Mouse (Mus musculus): ENCODE data around the gene Nos3.

The Nos3 gene

GRCm38 (mm10) chr5:24374666-24375328, 10.2 kb downstream of the Nos3 start:
- in situ Hi-C loops (cut with MboI, MseI): loop anchor here (25.0 kb wide), 1 partner anchor 987 kb away; no protein-coding TSS in a partner anchor

GRCm38 (mm10) chr5:24378700-24379099, 14.1 kb downstream of the Nos3 start:
- in situ Hi-C loops (cut with MboI, MseI): loop anchor here (25.0 kb wide), 1 partner anchor 991 kb away; no protein-coding TSS in a partner anchor

- in situ Hi-C loops (cut with MboI, MseI): loop anchor here (25.0 kb wide), 1 partner anchor 992 kb away; no protein-coding TSS in a partner anchor
Measured at GRCm38 (mm10) chr5:24379501-24379900, 14.9 kb downstream of the Nos3 start.

DNA sequence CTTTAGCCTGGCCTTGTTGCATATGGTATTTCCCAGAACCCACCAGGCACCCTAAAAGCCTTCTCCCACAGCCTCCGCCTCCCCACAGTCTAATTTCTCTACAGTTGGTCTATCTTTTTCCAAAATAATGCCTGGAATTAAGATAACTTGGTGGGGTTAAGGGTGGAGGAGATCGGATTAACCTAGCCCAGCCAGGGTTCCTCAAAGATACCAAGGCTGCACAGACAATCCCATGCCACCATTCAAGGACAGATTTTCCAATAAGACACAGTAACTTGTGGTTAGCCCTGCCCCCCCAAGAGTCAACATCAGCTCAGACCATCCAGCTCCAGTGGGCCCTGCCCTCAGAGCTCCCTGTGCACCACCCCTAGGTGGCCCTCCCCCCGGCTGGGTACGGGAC, 15.9 kb downstream of the Nos3 start:
- in situ Hi-C loops (cut with MboI, MseI): loop anchor here (25.0 kb wide), 1 partner anchor 993 kb away; no protein-coding TSS in a partner anchor

DNA sequence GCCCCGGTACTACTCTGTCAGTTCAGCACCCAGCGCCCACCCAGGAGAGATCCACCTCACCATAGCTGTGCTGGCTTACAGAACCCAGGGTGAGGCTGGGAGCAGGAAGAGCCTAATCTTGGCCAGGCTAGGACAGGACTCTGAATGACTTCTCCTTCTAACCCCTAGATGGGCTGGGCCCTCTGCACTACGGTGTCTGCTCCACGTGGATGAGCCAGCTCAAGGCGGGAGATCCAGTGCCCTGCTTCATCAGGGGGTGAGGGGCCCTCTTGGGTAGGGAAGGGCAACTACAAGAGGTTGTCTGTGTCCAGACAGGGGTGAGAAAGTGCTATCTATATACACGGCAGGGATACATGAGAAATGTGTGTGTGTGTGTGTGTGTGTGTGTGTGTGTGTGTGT, 16.9 kb downstream of the Nos3 start:
- in situ Hi-C loops (cut with MboI, MseI): loop anchor here (25.0 kb wide), 1 partner anchor 994 kb away; no protein-coding TSS in a partner anchor

GRCm38 (mm10) chr5:24381988-24382387, 17.4 kb downstream of the Nos3 start:
- in situ Hi-C loops (cut with MboI, MseI): loop anchor here (25.0 kb wide), 1 partner anchor 995 kb away; no protein-coding TSS in a partner anchor

GRCm38 (mm10) chr5:24383026-24383859, 18.6 kb downstream of the Nos3 start:
- in situ Hi-C loops (cut with MboI, MseI): loop anchor here (25.0 kb wide), 1 partner anchor 996 kb away; no protein-coding TSS in a partner anchor

GRCm38 (mm10) chr5:24384407-24384806, 19.8 kb downstream of the Nos3 start:
- in situ Hi-C loops (cut with MboI, MseI): loop anchor here (25.0 kb wide), 1 partner anchor 997 kb away; no protein-coding TSS in a partner anchor

GRCm38 (mm10) chr5:24385374-24385773, 20.8 kb downstream of the Nos3 start:
- in situ Hi-C loops (cut with MboI, MseI): loop anchor here (25.0 kb wide), 1 partner anchor 998 kb away; no protein-coding TSS in a partner anchor

DNA sequence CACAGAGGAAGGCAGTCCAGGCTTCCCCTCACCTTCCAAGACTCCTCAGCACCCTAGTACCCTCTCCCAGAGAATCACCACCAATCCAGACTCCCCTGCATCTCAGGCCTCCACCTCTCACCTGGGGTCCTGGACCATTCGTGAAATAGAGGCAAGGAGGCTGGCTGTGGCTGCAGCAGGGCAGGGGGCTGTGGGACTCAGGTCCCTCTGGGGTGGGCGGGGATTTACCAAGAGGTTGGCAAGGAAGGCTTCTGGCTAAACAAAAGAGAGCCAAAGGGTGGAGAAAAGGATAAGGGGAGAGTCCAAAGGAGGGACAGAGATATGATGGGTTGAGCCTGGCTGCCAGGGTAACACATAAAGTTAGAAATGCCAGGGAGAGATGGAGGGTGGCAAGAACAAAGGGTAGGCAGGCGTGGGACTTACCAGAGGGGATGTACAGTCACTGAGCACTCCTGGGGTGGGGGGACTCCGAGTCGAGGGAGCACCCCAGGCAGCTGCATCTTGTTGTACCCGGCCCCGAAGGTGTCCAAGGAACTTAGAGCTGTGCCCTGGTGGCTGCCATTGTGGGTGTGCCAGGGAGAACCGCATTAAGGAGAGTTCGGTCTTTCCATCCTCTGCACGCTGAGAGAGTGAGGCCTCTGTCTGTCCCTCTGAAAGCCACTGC, 21.4 kb downstream of the Nos3 start:
- in situ Hi-C loops (cut with MboI, MseI): loop anchor here (25.0 kb wide), 1 partner anchor 999 kb away; no protein-coding TSS in a partner anchor

DNA sequence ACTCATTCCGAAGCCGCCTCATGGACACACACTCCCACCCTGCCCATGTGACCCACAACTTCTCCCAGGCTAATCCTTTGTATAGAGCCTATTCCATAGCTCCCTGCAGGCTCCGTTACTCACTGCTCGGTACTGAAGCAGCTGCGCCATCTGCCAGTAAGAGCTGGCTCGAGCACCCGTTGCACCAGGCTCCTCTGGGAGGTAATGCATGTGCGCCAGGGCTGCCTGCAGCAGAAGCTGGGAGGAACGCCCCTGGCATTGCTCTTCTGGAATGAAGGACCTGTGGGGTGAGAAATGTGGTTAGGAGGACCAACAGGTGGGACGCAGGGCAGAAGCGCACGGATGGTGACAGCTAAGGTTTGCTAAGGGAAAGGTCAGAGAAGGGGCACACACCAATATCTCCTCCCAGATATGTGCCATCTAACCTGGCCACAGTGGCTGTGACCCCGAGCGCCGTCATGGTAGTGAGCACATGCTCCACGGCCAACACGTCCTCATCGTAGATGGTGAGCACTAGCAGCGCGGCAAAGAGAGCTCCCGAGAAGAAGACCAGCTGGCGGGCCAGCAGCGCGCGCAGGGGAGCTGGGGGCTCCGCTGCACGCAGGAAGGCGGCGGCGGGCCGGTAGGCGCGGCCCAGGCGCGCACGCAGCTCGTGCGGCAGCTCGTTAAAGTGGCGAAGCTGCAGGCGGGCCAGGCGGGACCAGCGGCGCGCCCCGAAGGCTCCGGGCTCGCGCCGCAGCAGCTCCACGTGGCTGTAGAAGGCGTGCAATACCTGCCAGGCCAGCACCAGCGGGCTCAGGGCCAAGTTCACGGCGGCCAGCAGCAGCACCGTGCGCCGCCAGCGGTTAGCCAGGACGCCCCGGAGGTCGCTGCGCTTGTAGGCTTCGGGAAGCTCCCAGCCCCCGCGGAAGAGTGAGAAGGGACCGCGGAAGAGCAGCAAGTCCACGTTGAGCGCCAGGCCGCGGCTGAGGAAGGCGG, 22.9 kb downstream of the Nos3 start:
- in situ Hi-C loops (cut with MboI, MseI): loop anchor here (25.0 kb wide), 1 partner anchor 1000 kb away; no protein-coding TSS in a partner anchor

DNA sequence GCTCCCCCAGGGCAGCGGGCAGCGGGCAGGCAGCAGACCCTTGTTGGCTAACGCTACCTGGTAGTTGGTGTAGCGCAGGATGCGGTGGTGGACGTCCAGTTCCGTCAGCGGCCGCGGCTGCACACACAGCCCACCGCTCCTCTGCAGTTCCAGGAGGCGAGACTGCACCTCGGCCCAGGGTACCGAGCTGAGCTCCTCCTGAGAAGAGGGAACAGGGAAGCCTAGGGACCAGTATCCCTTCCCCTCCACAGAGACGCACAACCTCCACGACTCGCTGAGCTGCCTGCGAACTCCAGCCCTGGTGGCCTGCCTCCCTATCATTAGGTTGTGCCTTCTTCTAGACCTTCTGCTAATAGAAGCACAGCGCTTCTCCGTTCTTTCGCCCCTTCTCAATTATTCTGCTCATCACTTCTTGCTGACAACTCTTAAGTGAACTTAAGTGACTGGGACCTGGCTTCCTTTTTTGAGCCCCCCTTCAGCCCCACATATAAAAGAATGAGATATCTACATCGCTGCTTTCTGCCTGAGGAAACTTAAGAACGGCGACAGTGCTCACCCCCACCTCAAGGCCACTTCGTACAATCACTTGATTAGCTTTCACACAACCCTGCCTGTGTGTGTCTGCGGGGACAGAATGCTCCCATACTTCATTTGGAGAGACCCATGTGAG, 23.8 kb downstream of the Nos3 start:
- in situ Hi-C loops (cut with MboI, MseI): loop anchor here (25.0 kb wide), 1 partner anchor 1001 kb away; no protein-coding TSS in a partner anchor

GRCm38 (mm10) chr5:24389011-24389657, 24.5 kb downstream of the Nos3 start:
- in situ Hi-C loops (cut with MboI, MseI): loop anchor here (25.0 kb wide), 1 partner anchor 1002 kb away; no protein-coding TSS in a partner anchor

GRCm38 (mm10) chr5:24389658-24390020, 25.0 kb downstream of the Nos3 start:
- in situ Hi-C loops (cut with MboI, MseI): loop anchor here (25.0 kb wide), 1 partner anchor 1002 kb away; no protein-coding TSS in a partner anchor

GRCm38 (mm10) chr5:24391864-24392263, 27.3 kb downstream of the Nos3 start, which contains the start of gene Atg9b:
TSS of gene Atg9b (minus strand) at chr5:24392143.
- in situ Hi-C loops (cut with MboI, MseI): loop anchor here (25.0 kb wide), 1 partner anchor 1005 kb away; no protein-coding TSS in a partner anchor

- in situ Hi-C loops (cut with MboI, MseI): loop anchor here (25.0 kb wide), 1 partner anchor 1005 kb away; no protein-coding TSS in a partner anchor
Measured at GRCm38 (mm10) chr5:24392724-24393123, 28.1 kb downstream of the Nos3 start.

- in situ Hi-C loops (cut with MboI, MseI): loop anchor here (25.0 kb wide), 1 partner anchor 1006 kb away; no protein-coding TSS in a partner anchor
Measured at GRCm38 (mm10) chr5:24393392-24393997, 28.9 kb downstream of the Nos3 start, which contains the start of gene Abcb8. TSS of gene Abcb8 (plus strand) at chr5:24393663.

All from T-helper 1 cell (primary cell).